Mouse (Mus musculus) left cerebral cortex, postnatal 14 days (tissue): ENCODE results near the gene Scimp. TPM values are rescaled to one million over a fixed set of nuclear protein-coding genes. Genes with fewer than 3 reads are reported as not detected.

Experiments
- DNase-seq, 2 experiments: peaks; one replicate each; pipeline ENCODE4 v3.0.0; 2021 to 2022; ENCODE audit warnings: low spot score in 2 of 2, mixed read lengths in 1 of 2
- intact Hi-C: fragments of 180-260 bp; cut with DNase I; formaldehyde crosslinking; loops from one replicate; pipeline ENCODE4 v1.15.1; 2025
- microRNA-seq, 2 experiments: library from miRNA; unstranded; fragments of <30 nt; microRNA quantifications; one replicate each; pipeline ENCODE4 v1.2.0; 2022
- total RNA-seq, 2 experiments: library from RNA; stranded (reverse); gene quantifications; 2 replicates each; pipeline ENCODE4 v1.2.3; 2021

Gene Scimp
- total RNA-seq, 2 experiments from 2014 or later: not detected

DNA sequence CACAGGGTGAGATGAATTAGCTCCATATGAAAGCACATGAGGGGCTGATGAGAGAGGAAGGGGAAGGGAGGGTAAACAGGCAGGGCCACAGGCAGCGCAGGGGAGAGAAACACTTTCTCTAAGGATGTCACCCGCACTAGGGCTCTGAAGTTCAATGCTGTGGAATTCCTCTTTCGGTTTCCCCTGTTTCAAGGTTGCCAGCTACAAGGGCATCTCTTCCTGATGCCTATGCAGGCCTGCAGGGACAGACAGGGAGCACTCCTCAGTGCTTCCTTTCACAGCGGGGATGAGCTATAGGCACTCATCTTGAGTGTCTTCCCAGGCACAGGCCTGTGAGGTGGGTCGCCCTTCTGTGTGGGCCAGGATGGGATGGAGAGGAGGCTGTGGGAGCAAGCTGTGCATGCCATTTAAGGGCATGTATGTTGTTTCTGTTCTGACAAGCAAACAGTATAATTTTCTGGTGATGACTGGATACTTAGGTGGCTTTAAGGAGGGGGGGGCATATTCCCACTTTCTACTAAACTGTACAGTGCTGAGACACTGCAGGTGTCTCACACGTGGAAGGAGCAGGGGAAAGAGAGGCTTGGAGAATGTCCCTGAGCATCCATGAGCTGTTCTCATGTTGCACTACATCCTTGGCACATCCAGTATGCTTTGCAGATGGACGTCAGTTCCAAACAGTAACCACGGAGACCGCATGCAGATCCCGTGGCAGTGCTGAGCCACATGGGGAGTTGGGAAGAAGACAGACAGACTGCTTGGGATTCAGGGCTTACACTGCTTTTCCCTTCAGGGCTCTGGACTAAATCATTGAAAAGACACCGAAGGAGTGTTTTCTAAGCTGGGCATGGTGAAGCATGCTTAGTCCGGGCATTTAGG, 69.6 kb downstream of the Scimp start:
- intact Hi-C loops: no loop called here
- DNase-seq: peak in 1 of 2 experiments; percentile 55

DNA sequence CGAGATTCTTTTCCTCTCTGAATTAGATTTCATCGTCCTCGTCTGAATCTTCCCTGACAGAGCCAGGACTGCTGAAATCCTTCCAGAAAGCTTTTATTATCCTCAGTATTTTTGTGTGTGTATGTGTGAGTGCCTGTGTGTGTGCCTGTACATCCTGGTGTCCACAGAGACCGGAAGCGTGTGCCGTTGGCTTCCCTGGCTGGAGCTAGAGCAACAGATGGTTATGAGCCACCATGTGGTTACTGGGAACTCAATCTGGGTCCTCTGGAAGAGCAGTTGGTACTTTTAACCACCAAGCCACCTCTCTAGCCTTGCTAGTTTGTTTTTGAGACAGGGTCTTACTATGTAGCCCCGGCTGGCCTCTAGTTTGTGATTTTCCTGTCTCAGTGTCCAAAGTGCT, 70.3 kb downstream of the Scimp start:
- DNase-seq: no peak
- intact Hi-C loops: no loop called here

DNA sequence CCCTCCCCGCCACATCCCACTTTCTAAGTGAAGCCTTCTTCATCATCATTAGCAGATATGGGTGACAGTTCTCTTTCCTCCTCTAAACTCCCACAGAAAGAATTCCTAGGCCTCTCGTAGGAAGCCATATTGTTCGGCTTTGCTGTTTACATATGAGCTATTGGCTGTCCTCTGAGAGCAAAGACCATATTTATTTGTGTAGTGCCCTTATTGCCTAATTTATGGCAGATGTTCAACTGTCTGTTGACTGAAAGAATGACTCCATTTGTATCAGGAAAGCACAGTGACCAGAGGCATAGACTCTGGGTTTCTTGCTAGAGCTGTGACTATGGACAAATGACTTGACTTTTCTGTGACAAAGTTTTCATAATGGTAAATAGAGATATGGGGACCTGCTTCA, 70.8 kb downstream of the Scimp start:
- intact Hi-C loops: no loop called here
- no peak for DNase-seq

Small RNA genes lying within 50 kb of the gene (microRNA-seq; reads per million reads assigned to microRNA genes)
- gene Gm22760: 0 reads per million in 2 experiments

Other genes with a start within 250 kb of the Scimp start
- gene Mink1, start 249.7 kb downstream of the Scimp start, total RNA-seq: 100 to 1,000 TPM; 346 to 351 TPM
- gene 4930544D05Rik, start 196.7 kb downstream of the Scimp start, total RNA-seq: 1 to 10 TPM in 1 of 2 experiments, under 1 TPM in 1; 0.51 to 1.2 TPM
- gene Chrne, start 193.4 kb downstream of the Scimp start, total RNA-seq: not detected
- not detected for gene Gp1ba, start 173.5 kb downstream of the Scimp start, total RNA-seq
- gene Rnf167, start 165.4 kb downstream of the Scimp start, total RNA-seq: 10 to 100 TPM; 67.3 to 69.1 TPM
- 100 to 1,000 TPM; 120 to 125 TPM for gene Slc25a11, start 165.1 kb downstream of the Scimp start, total RNA-seq
- 100 to 1,000 TPM; 267 to 286 TPM for gene Pfn1, start 157.9 kb downstream of the Scimp start, total RNA-seq
- 1 to 10 TPM; 8.3 to 8.6 TPM for gene Eno3, start 155.4 kb downstream of the Scimp start, total RNA-seq
- 10 to 100 TPM; 53.5 to 53.8 TPM for gene Spag7, start 143.2 kb downstream of the Scimp start, total RNA-seq
- gene Camta2, start 124.5 kb downstream of the Scimp start, total RNA-seq: 100 to 1,000 TPM; 217 to 223 TPM
- gene Inca1, start 112.4 kb downstream of the Scimp start, total RNA-seq: 1 to 10 TPM; 1.4 to 1.6 TPM
- 10 to 100 TPM; 43.9 to 46.0 TPM for gene Kif1c, start 112.0 kb downstream of the Scimp start, total RNA-seq
- gene Zfp3, start 48.4 kb downstream of the Scimp start, total RNA-seq: 10 to 100 TPM; 14.6 to 14.8 TPM
- gene Rabep1, start 32.2 kb upstream of the Scimp start, total RNA-seq: 100 to 1,000 TPM; 110 to 118 TPM
- gene Nup88, start 157.4 kb upstream of the Scimp start, total RNA-seq: 10 to 100 TPM; 52.9 to 55.9 TPM
- 10 to 100 TPM; 36.8 to 46.5 TPM for gene Rpain, start 157.6 kb upstream of the Scimp start, total RNA-seq
- gene C1qbp, start 170.4 kb upstream of the Scimp start, total RNA-seq: 100 to 1,000 TPM; 100 to 103 TPM
- gene Dhx33, start 191.9 kb upstream of the Scimp start, total RNA-seq: 10 to 100 TPM; 18.8 to 20.6 TPM
- 10 to 100 TPM; 11.2 to 12.5 TPM for gene Mis12, start 207.0 kb upstream of the Scimp start, total RNA-seq
- gene Derl2, start 207.3 kb upstream of the Scimp start, total RNA-seq: 10 to 100 TPM; 21.4 to 23.7 TPM
- 100 to 1,000 TPM; 137 to 158 TPM for gene 6330403K07Rik, start 220.9 kb upstream of the Scimp start, total RNA-seq